Mouse (Mus musculus): ENCODE results near the gene Bloc1s3. TPM values are rescaled to one million over a fixed set of nuclear protein-coding genes. Genes with fewer than 3 reads are reported as not detected.

The Bloc1s3 gene
- total and polyA plus RNA-seq, 3 experiments, result 4.9 to 8.0 (median 6.7) TPM

DNA sequence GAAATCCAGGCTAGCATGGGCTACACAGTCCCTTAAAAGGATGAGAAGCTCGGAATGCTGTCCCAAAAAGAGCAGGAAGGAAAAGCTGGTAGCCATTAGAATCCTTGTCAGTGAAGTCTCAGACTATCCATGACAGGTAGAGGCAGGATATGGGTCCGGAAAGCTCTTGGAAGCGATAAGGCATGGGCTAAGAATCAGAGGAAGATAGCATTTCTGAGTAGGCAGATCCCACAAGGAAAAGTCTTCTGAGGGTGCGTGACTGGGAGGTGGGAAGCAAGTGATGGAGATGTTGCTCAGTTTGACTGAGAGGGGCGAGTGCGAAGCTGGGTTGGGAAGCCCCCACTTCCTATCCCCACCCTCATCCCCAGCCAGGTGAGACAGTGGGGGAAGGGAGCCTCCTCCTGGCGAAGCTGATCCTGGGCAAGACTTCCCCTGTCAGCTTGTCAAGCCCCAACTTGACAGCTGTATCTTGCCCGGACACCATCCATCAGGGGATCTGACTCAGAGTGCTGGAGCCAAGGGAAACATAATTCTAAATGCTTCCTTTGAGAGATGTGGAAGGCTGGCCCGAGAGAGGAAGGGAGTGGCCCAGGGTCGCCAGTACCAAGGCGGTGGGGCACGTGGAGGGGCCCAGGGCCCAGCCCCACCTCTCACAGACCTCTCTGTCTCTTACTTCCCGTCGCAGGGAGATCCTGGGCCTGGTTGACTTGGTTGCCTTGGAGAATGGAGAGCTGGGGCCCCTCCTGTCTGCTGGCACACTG is 30.4 kb downstream of the Bloc1s3 start:
- Histone ChIP-seq H3K27ac (ENCODE audit: insufficient read depth, low read depth) (no peak overlapping the region), H3K79me2 (replicated peaks; ENCODE audit: control insufficient read depth, extremely low read depth, insufficient read depth, poor library complexity, severe bottlenecking) (no peaks in the 10 kb centered on the region), H3K4me1 (ENCODE audit: control insufficient read depth in 1 of 2, insufficient read depth in 2 of 2) (peaks cover 7 to 13% of the 10 kb centered on the region in 2 experiments), H3K27me3 (replicated peaks) (peaks cover 70% of the 10 kb centered on the region), H3K4me3 (replicated peaks in 1 of 3; ENCODE audit: low read depth in 2 of 3, low read length in 2 of 3, poor library complexity in 1 of 3) (no peak overlapping the region), H3K36me3 (replicated peaks in 1 of 2; ENCODE audit: control insufficient read depth in 1 of 2, insufficient read depth in 1 of 2, low read length in 1 of 2) (no peaks in the 10 kb centered on the region), H3K9me3 (replicated peaks; ENCODE audit: low read length) (peaks cover 13% of the 10 kb centered on the region), H3K4me2 (ENCODE audit: insufficient read depth, low read depth, poor library complexity, severe bottlenecking) (no peak overlapping the region), H3K9ac (ENCODE audit: insufficient read depth, low read depth) (no peak overlapping the region)
- no peak for DNase-seq (ENCODE audit: extremely low read depth)
- in situ Hi-C loops (cut with MboI; ENCODE audit: low pct_ligation_motif_present, low pct_unique_long_range_greater_than_20kb, low sequenced_read_pairs) (no loop called here), dilution Hi-C loops (cut with MboI; ENCODE audit: extremely low pct_ligation_motif_present, extremely low pct_unique_long_range_greater_than_20kb, low sequenced_read_pairs) (no loop called here)
- TF ChIP-seq RCOR1 (conservative IDR thresholded peaks at IDR 0.05; ENCODE audit: low read depth, low read length), result no peak
- TF ChIP-seq ZNF384 (IDR thresholded peaks at IDR 0.05; ENCODE audit: low read depth, low read length), result no peak
- no peak for TF ChIP-seq NELFE (IDR thresholded peaks at IDR 0.05; ENCODE audit: low read depth, low read length)
- no peak for TF ChIP-seq SMC3 (IDR thresholded peaks at IDR 0.05; ENCODE audit: low read depth, low read length)
- TF ChIP-seq MEF2A (IDR thresholded peaks at IDR 0.05; ENCODE audit: borderline replicate concordance, low read depth, low read length), result no peak
- no peak for TF ChIP-seq POLR2A (IDR thresholded peaks at IDR 0.05; ENCODE audit: low read depth, low read length)
- no peak for TF ChIP-seq RAD21 (IDR thresholded peaks at IDR 0.05; ENCODE audit: low read depth, low read length)
- TF ChIP-seq POLR2AphosphoS2 (IDR thresholded peaks at IDR 0.05; ENCODE audit: low read depth, low read length), result no peak

DNA sequence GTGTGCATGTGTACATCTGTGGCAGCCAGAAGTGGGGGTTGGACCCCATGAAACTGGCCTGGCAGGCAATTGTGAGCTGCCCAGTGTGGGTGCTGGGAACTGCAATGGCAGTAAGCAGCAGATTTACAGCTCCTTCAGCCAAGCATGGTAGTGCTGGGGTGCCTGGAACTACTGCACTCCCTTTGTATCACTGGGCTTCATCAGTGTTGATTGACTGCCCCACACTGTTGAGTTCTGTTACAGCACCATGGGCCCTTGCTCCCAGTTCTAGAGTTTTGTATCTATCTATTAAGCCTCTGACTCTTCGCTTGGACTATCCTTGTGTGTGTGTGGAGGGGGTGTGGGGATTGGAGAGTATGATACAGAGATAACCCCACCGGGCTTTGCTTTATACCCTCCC is 31.1 kb downstream of the Bloc1s3 start:
- H3K27ac ChIP-seq (ENCODE audit: insufficient read depth, low read depth), result no peak overlapping the region
- peaks cover 10 to 20% of the 10 kb centered on the region in 2 experiments for H3K4me1 ChIP-seq (ENCODE audit: control insufficient read depth in 1 of 2, insufficient read depth in 2 of 2)
- no peak overlapping the region for H3K9ac ChIP-seq (ENCODE audit: insufficient read depth, low read depth)
- H3K4me3 ChIP-seq (replicated peaks in 1 of 3; ENCODE audit: low read depth in 2 of 3, low read length in 2 of 3, poor library complexity in 1 of 3), result no peak overlapping the region
- peaks cover 73% of the 10 kb centered on the region for H3K27me3 ChIP-seq (replicated peaks)
- in situ Hi-C loops (cut with MboI; ENCODE audit: low pct_ligation_motif_present, low pct_unique_long_range_greater_than_20kb, low sequenced_read_pairs) (no loop called here), dilution Hi-C loops (cut with MboI; ENCODE audit: extremely low pct_ligation_motif_present, extremely low pct_unique_long_range_greater_than_20kb, low sequenced_read_pairs) (no loop called here)
- peaks cover 13% of the 10 kb centered on the region for H3K9me3 ChIP-seq (replicated peaks; ENCODE audit: low read length)
- H3K79me2 ChIP-seq (replicated peaks; ENCODE audit: control insufficient read depth, extremely low read depth, insufficient read depth, poor library complexity, severe bottlenecking), result no peaks in the 10 kb centered on the region
- no peak overlapping the region for H3K4me2 ChIP-seq (ENCODE audit: insufficient read depth, low read depth, poor library complexity, severe bottlenecking)
- no peak for DNase-seq (ENCODE audit: extremely low read depth)
- H3K36me3 ChIP-seq (replicated peaks in 1 of 2; ENCODE audit: control insufficient read depth in 1 of 2, insufficient read depth in 1 of 2, low read length in 1 of 2), result no peaks in the 10 kb centered on the region
- no peak for TF ChIP-seq ZMIZ1 (IDR thresholded peaks at IDR 0.05; ENCODE audit: low read depth, low read length)
- TF ChIP-seq MAX (IDR thresholded peaks at IDR 0.05; ENCODE audit: low read length), result no peak
- TF ChIP-seq NELFE (IDR thresholded peaks at IDR 0.05; ENCODE audit: low read depth, low read length), result no peak
- no peak for TF ChIP-seq TBP (conservative IDR thresholded peaks at IDR 0.05; ENCODE audit: low read depth, low read length)
- no peak for TF ChIP-seq POLR2A (IDR thresholded peaks at IDR 0.05; ENCODE audit: low read depth, low read length)
- no peak for TF ChIP-seq CHD2 (IDR thresholded peaks at IDR 0.05; ENCODE audit: low read length)
- TF ChIP-seq CHD1 (IDR thresholded peaks at IDR 0.05; ENCODE audit: low read depth, low read length), result no peak
- no peak for TF ChIP-seq ELF1 (IDR thresholded peaks at IDR 0.05; ENCODE audit: low read depth, low read length)
- no peak for TF ChIP-seq SIN3A (IDR thresholded peaks at IDR 0.05; ENCODE audit: low read length)
- TF ChIP-seq JUN (IDR thresholded peaks at IDR 0.05; ENCODE audit: insufficient read depth, low read depth, low read length), result no peak
- TF ChIP-seq TCF12 (IDR thresholded peaks at IDR 0.05; ENCODE audit: low read depth, low read length), result no peak
- no peak for TF ChIP-seq GABPA (IDR thresholded peaks at IDR 0.05; ENCODE audit: insufficient replicate concordance, low read depth, low read length)
- peak in 1 of 2 experiments; percentile 61; a peak in 2 of 4 replicates for TF ChIP-seq CTCF (conservative IDR thresholded peaks at IDR 0.05 in 1 of 2, IDR thresholded peaks at IDR 0.05 in 1 of 2; ENCODE audit: low read depth in 2 of 2, low read length in 2 of 2)
- peak; percentile 53 for TF ChIP-seq RAD21 (IDR thresholded peaks at IDR 0.05; ENCODE audit: low read depth, low read length)
- TF ChIP-seq RCOR1 (conservative IDR thresholded peaks at IDR 0.05; ENCODE audit: low read depth, low read length), result no peak
- 0 out of 2 replicates have a peak, but pooled peaks have one; percentile 12 for TF ChIP-seq IRF4 (IDR thresholded peaks at IDR 0.05; ENCODE audit: low read depth, low read length)
- TF ChIP-seq ZKSCAN1 (IDR thresholded peaks at IDR 0.05; ENCODE audit: borderline replicate concordance, low read depth, low read length), result no peak
- no peak for TF ChIP-seq E2F4 (IDR thresholded peaks at IDR 0.05; ENCODE audit: insufficient replicate concordance, low read depth, low read length)
- TF ChIP-seq USF2 (conservative IDR thresholded peaks at IDR 0.05; ENCODE audit: low read depth, low read length), result no peak
- no peak for TF ChIP-seq PAX5 (IDR thresholded peaks at IDR 0.05; ENCODE audit: low read length)
- TF ChIP-seq KAT2A (IDR thresholded peaks at IDR 0.05; ENCODE audit: insufficient replicate concordance, low read length), result no peak
- no peak for TF ChIP-seq MYC (IDR thresholded peaks at IDR 0.05; ENCODE audit: low read depth, low read length)
- no peak for TF ChIP-seq MAZ (IDR thresholded peaks at IDR 0.05; ENCODE audit: low read depth, low read length)
- no peak for TF ChIP-seq EP300 (IDR thresholded peaks at IDR 0.05; ENCODE audit: low read length)
- TF ChIP-seq UBTF (IDR thresholded peaks at IDR 0.05; ENCODE audit: low read depth, low read length), result no peak
- TF ChIP-seq ZNF384 (IDR thresholded peaks at IDR 0.05; ENCODE audit: low read depth, low read length), result no peak
- no peak for TF ChIP-seq MXI1 (IDR thresholded peaks at IDR 0.05; ENCODE audit: low read depth, low read length)
- TF ChIP-seq HCFC1 (IDR thresholded peaks at IDR 0.05; ENCODE audit: low read depth, low read length), result no peak
- no peak for TF ChIP-seq MAFK (IDR thresholded peaks at IDR 0.05; ENCODE audit: insufficient replicate concordance, low read length)

Measured in CH12.LX (cell line).